Mouse (Mus musculus): Measurements from ENCODE around the gene Cdipt.

The Cdipt gene

GRCm38 (mm10) chr7:126975893-126975949 is at the start of gene Cdipt:
Cdipt (plus strand) TSS chr7:126975914.
- WGBS = 4% methylated on average over 1 of the region's 1 CpGs

DNA sequence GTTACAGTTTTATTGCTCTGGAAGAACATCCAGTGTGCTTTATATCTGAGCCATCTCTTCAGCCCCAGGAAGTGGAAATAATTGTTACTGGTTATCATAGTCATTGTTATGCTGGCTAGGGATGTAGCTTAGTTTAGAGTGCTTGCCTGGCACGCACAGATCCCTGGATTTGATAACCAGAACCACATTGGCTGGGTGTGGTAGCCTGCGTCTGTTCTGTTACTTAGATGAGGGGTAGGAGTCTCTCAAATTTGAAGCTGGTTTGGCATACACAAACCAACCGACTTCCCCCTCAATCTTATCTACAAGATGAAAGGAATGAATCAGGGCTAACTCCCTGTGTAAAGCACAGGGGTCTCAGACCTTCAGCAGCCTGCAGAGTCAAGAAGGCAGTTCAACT is 49.4 kb upstream of the Cdipt start:
- 61% methylated on average over 3 of the region's 3 CpGs for WGBS

- WGBS = 2% methylated on average over 56 of the region's 56 CpGs
Observed at GRCm38 (mm10) chr7:126928384-126929037, 47.2 kb upstream of the Cdipt start, which contains the start of gene Kctd13. Kctd13 (plus strand) TSS chr7:126928879.

GRCm38 (mm10) chr7:126929046-126929445 is 46.7 kb upstream of the Cdipt start:
- 1% methylated on average over 27 of the region's 27 CpGs for WGBS

DNA sequence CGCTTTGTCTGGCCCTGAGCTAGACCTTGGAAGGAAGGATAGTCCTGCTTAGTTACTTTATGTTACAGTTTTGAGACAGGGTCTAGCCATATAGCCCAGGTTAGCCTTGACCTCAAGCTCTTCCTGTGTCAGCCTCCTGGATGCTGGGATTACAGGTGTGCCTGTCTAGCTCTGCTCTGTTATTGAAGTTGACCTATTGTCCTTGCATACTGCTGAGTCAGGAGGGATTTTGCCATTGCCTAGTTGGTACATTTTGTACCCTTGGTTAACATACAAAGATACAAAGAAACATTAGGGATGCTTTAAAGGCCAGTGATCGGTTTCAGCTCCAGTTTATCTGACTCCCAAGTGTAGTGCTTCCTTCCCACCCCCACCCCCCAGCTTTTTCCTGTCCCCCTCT is 43.1 kb upstream of the Cdipt start:
- 85% methylated on average over 2 of the region's 2 CpGs for WGBS

DNA sequence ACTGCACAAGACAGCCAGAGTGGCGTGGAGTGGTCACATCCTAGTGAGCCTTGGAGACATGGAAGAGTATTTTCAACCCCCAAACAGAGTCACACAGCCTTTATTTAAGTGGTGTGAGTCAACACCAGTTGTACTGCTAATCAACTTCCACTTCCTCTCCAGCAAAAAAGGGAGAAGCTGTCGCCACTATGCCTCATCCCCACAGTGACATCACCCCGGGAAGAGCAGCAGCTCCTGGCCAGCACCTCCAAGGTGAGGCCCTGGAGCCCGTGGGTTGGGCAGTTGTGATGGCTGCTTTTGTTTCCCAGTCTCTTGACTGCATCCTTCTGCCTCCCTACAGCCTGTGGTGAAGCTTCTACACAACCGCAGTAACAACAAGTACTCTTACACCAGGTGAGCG is 34.5 kb upstream of the Cdipt start:
- WGBS = 38% methylated on average over 6 of the region's 6 CpGs

DNA sequence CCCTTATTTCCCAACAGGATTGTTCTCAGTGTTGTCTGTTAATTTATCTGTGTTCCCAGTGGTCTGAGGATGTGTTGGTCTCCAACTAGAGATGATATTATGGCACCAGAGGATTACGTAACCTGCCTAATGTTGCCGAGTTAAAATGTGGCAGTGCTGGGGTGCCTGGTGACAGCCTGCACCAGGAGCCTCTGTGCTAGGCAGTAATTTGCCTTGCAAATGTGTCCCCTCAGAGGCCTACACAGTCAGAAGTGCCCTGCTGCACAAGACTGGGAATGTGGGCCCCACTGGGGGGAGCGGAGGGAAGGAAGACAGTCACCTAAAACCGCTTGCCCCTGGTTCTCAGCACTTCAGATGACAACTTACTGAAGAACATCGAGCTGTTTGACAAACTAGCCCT is 33.9 kb upstream of the Cdipt start:
- 51% methylated on average over 5 of the region's 5 CpGs for WGBS

- 25% methylated on average over 3 of the region's 3 CpGs for WGBS
Observed at GRCm38 (mm10) chr7:126946530-126946929, 29.2 kb upstream of the Cdipt start.

- 75% methylated on average over 10 of the region's 10 CpGs for WGBS
Observed at GRCm38 (mm10) chr7:126948626-126949025, 27.1 kb upstream of the Cdipt start.

DNA sequence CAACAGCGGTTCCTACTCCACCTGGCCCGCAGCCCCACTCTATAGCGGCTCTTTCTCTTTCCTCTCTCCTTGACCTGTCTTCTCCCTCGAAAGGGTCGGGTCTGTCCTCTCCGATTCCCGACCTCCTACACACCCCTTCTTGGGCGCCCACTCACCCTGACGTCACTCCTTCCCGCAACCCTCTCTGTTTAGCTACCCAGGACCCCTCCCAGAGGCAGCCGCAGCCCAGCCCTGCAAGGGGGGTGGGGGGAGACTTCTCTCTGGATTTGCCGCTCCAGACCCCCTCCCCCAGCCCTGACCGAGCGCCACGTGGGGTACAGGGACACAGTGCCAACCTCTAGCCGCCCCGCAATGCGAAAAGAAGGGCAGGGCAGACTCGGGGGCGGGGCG is 26.3 kb upstream of the Cdipt start, which contains the start of gene Asphd1:
Gene Asphd1 (minus strand): TSS at position 180 of the 390 bp plus-strand sequence.
- 2% methylated on average over 21 of the region's 21 CpGs for WGBS

DNA sequence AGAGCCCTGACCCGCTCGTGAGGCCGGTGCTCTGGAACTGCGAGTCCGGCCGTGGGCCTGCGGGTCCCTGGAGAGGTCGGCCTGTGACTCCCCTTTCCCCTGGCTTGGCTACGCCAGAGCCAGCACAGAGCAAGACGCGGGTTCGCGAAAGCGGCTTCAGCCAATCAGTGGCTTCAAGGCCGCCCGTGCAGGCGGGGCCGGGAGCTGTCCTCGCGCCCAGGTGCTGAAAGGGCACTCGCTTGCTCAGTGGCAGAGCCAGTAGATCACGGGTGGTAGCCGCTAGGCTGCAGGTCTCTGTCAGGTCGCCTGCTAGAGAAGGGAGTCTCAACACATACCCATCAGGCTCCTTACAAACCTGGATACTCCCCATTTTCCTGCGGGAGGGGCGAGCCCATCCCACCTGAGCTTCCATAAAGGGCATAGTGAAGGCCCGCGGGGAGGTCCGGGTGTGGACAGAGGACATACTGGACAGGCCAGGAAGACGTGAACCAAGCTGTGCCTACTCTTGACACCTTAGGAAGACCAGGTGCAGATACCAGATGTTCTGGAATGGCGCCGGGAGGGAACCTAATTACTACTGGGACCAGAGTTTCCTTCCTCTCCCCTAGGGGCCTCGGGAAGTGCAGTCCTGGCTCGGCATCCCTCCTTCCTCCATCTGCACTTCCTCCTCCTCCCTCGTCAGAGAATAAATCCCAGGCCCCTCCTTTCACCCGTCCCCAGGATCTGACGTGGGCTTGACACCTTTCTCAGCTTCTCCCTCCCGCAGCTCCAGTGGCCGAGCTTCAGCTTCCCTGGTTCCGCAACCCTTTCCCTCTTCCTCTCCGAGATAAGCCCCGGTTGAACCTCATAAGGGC is 25.7 kb upstream of the Cdipt start, which contains the start of gene Sez6l2:
Gene Sez6l2 (plus strand): TSS at position 771 of the 854 bp plus-strand sequence.
- under 1% methylated on average over 42 of the region's 42 CpGs for WGBS

DNA sequence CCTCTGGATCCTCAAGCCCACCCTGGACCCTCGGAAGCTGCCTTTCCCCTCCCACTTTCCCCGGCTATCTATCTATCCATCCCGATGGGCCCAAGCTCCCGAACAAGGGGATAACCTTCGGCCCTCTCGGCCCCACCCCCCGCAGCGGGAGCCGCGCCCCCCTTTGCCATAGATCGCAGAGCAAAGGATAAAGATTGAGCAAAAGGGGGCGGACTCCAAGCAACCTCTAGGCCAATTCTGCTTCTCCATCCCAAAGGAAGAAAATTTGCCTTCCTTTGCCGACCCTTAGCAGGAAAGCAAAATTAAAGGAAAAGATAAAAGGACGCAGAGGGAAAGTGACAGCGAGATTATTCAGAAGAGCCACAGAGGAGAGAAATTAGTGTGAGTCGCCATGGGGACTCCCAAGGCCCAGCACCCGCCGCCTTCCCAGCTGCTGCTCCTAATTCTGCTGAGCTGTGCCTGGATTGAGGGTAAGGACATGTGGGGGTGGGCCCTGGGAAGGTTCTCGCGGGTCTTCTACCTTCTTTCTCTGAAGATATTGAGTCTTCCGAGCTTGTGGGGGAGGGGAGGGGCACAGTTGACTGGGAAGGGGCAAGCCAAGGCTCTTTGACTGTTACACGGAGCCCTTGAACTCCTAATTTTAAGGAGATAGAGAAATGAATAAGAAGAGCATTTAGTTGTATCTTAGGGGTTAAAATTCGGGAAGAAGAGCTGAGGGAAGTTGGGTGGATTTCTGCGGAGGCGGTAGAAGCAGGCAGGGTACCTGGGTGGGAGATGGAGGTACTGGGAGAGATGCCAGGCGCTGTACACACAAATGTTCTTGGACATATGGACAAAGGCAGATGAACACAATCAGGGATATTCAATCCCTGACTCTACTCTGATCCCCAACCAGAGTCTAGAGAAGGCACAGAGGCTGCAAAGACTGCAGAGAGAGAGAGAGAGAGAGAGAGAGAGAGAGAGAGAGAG is 24.8 kb upstream of the Cdipt start:
- 3% methylated on average over 26 of the region's 26 CpGs for WGBS

DNA sequence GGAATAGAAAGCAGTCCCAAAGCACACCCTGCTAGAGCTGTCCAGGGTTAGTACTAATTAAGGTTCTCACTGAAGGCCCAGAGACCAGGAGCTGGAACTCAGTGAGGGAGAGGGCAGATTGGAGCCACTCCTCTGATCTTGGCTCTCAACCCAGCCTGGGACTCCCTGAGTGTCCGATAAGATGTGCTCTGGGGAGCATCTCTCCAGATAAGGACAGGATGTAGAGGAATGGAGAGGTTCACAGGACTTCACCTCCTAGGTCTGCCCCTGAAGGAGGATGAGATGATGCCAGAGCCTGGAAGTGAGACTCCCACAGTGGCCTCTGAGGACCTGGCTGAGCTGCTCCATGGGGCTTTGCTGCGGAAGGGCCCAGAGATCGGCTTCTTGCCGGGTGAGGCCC is 24.0 kb upstream of the Cdipt start:
- 14% methylated on average over 4 of the region's 4 CpGs for WGBS

GRCm38 (mm10) chr7:126952646-126953045 is 23.1 kb upstream of the Cdipt start:
- WGBS = 3% methylated on average over 8 of the region's 8 CpGs

- WGBS = 50% methylated on average over 3 of the region's 3 CpGs
Observed at GRCm38 (mm10) chr7:126955125-126955524, 20.6 kb upstream of the Cdipt start.

DNA sequence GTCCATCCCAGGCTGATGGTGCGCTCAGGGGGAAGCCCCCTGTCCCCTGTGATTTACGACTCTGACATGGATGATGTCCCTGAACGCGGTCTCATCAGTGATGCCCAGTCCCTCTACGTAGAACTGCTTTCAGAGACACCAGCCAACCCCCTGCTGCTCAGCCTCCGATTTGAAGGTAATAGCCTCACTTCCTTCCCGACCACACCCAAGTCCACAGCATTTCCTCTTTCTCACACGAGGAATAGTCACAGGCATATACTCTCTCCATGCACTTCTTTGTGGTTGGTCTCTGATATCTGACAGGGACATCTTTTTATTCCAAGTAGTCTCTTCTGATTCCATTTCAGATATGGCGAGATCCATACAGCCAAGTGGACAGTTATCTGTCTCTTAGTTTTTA is 15.9 kb upstream of the Cdipt start:
- WGBS = 71% methylated on average over 9 of the region's 9 CpGs

GRCm38 (mm10) chr7:126961095-126961494 is 14.6 kb upstream of the Cdipt start:
- WGBS = 58% methylated on average over 5 of the region's 5 CpGs

GRCm38 (mm10) chr7:126961965-126962364 is 13.7 kb upstream of the Cdipt start:
- WGBS = 64% methylated on average over 4 of the region's 4 CpGs

DNA sequence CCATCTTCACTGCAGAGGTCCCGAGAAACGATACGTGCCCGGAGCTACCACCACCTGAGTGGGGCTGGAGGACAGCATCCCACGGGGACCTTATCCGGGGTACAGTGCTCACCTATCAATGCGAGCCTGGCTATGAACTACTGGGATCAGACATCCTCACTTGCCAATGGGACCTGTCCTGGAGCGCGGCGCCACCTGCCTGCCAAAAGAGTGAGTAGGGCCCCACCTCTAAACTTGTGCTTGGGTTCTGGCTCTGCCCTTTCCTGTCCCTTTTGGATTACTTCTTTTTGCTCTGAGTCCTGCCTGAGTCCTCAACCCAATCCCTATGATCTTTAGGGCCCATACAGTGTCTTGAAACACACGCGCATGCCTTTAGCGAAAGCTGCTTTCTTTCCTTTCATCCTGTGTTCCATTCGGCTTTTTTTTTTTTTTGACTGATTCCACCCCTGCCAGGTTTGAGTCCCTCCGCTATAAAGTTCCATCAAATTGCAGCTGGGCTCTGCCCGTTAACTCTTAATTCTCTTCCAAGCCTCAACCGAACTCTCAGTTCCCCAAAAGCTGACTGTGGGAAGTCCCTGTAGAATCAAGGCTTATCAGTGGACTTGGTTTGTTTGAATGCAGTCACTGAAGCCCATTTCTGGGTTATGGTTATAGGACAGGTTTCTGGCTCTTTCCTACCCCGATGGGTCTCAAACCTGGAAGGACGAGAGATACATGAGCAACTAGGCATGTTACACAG is 12.0 kb upstream of the Cdipt start:
- 45% methylated on average over 19 of the region's 19 CpGs for WGBS

DNA sequence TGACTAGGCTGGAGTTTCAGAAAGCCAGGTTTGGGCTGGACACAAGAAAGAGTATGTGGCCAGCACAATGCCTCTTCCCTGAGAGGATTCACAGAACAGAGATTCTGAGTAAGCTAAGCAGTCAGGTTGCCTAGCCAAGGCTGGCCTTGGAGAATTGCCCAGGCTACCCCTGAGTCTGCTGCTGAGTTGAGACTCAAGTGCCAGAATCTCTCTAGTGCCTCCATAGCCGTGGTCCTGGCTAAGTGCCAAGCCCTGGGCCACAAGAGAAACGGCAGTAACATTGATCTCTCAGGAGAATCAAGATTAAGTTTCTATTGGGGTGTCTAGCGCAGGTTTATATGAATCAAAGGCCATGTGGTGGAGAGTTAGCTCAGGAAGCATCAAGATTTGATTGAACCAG is 10.1 kb upstream of the Cdipt start:
- 40% methylated on average over 3 of the region's 3 CpGs for WGBS

DNA sequence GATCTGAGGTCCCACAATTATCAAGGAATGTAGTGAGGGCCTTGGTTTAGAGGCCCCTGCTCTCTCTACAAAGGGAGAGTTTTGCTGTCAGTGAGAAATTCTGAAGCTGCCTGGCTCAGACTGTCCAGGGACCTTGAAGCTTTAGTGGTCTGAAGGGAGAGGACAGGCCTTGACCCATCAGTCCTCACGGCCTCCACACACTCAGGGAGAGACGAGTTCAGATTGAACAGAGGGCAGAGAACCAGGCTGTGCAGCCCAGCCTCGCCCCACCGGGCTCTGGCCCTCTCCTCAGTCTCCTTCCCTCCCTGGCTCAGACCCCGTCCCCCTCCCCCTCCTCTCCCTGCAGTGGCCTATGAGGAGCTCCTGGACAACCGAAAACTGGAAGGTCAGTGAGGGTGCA is 8.4 kb upstream of the Cdipt start:
- WGBS = 73% methylated on average over 6 of the region's 6 CpGs

DNA sequence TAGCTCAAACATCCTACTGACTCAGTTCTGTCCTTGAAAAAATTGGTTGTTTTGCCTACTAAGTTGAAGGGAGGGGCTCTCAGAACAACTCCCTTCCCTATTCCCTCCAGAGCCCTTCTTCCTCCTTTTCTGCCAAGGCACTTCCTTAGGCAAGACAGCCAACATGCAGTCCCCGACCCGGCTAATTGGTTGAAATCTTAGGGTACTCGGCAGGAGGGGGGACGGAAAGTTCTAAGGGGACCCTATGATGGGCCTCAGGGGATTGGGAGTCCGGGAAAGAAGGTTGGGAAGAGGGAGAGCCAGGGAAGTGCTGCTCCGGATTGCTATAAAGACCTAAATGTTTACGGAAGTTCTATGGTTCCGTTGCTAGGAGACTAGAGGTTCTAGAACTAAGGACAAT is 221 bp upstream of the Cdipt start:
- WGBS = 5% methylated on average over 8 of the region's 8 CpGs
